Mouse (Mus musculus) liver, adult 2 months (tissue): ENCODE measurements around the gene Gm20388. TPM values are rescaled to one million over a fixed set of nuclear protein-coding genes. Genes with fewer than 3 reads are reported as not detected.
A peak's percentile ranks its signal among the peaks of the same experiment; 100 is the strongest.

Experiments
- DNase-seq: peaks from one replicate; pipeline ENCODE4 v3.0.0-alpha.2; 2011; ENCODE audit warnings: low read depth, low spot score; ENCODE audit errors: extremely low read depth
- H3K27ac ChIP-seq: fragments of 200-500 bp; replicated peaks from 2 replicates; pipeline ENCODE4 v1.5.1; 2012; ENCODE audit warnings: low read depth, mild to moderate bottlenecking, control low read depth, inconsistent platforms, low read length; ENCODE audit not compliant: insufficient read depth
- H3K27me3 ChIP-seq: fragments of 200-500 bp; 2 replicates; pipeline ENCODE4 v1.6.1; 2012; ENCODE audit warnings: mild to moderate bottlenecking, moderate library complexity, low read length, inconsistent platforms; ENCODE audit not compliant: control insufficient read depth, insufficient read depth
- H3K36me3 ChIP-seq: fragments of 200-500 bp; 2 replicates; pipeline ENCODE4 v1.6.1; 2012; ENCODE audit warnings: low read length, inconsistent platforms; ENCODE audit not compliant: control insufficient read depth, insufficient read depth
- H3K4me1 ChIP-seq: fragments of 200-500 bp; 2 replicates; pipeline ENCODE4 v1.6.1; 2011; ENCODE audit warnings: low read length; ENCODE audit not compliant: control insufficient read depth, insufficient read depth
- H3K4me3 ChIP-seq: fragments of 200-500 bp; 2 replicates; pipeline ENCODE4 v1.5.1; 2011; ENCODE audit warnings: low read depth, mild to moderate bottlenecking, control low read depth, low read length, moderate library complexity; ENCODE audit not compliant: insufficient read depth
- H3K79me2 ChIP-seq: fragments of 200-500 bp; 2 replicates; pipeline ENCODE4 v1.6.1; 2012; ENCODE audit warnings: inconsistent platforms, mild to moderate bottlenecking, low read length, moderate library complexity; ENCODE audit not compliant: control insufficient read depth, insufficient read depth
- H3K9ac ChIP-seq: fragments of 200-500 bp; 2 replicates; pipeline ENCODE4 v1.6.1; 2012; ENCODE audit warnings: low read depth, mild to moderate bottlenecking, control low read depth, inconsistent platforms, low read length
- CTCF ChIP-seq: fragments of 200-500 bp; IDR thresholded peaks from 2 replicates; pipeline ENCODE4 v1.5.1; 2011; ENCODE audit warnings: low read depth, low read length, control low read depth
- POLR2A ChIP-seq: fragments of 200-500 bp; IDR thresholded peaks from 2 replicates; pipeline ENCODE4 v1.6.1; 2011; ENCODE audit warnings: low read length, control low read depth; ENCODE audit not compliant: insufficient read depth; ENCODE audit errors: extremely low read depth
- whole genome bisulfite sequencing: fragments of 180-500 bp; shearing (Covaris S2); methylation state at CpG from one replicate; pipeline ENCODE4 v1.1.7; 2018; 5-methylcytosine and 5-hydroxymethylcytosine counted together
- polyA plus RNA-seq: library from polyadenylated mRNA; depleted of rRNA; stranded (reverse); fragments of >200 nt; gene quantifications from 2 replicates; pipeline ENCODE4 v1.2.3, GENCODE M21; 2012
- total RNA-seq: library from RNA; depleted of rRNA; stranded (reverse); fragments of >200 nt; gene quantifications from 2 replicates; pipeline ENCODE4 v1.2.3, GENCODE M21; 2014

The Gm20388 gene
- total and polyA plus RNA-seq, 2 experiments: 6.4 to 19.9 TPM

GRCm38 (mm10) chr8:124316466-124317136 lies 4406.0 kb downstream of the Gm20388 start:
- H3K27ac ChIP-seq: no peak overlapping the region
- 27% methylated on average over 12 of the region's 12 CpGs for WGBS

GRCm38 (mm10) chr8:124317191-124317682 lies 4406.6 kb downstream of the Gm20388 start:
- Histone ChIP-seq H3K27ac (no peak overlapping the region), H3K79me2 (peaks cover 7% of the 10 kb centered on the region; the same call in 1 of the 2 replicates), H3K9ac (no peak overlapping the region), H3K27me3 (no peaks in the 10 kb centered on the region), H3K36me3 (no peaks in the 10 kb centered on the region), H3K4me1 (peaks cover 9% of the 10 kb centered on the region), H3K4me3 (no peak overlapping the region)
- TF ChIP-seq CTCF (no peak), POLR2A (no peak)
- WGBS: 46% methylated on average over 8 of the region's 8 CpGs
- no peak for DNase-seq

More at GRCm38 (mm10) chr8:124316466-124317136, 4406.0 kb downstream of the Gm20388 start:
- TF ChIP-seq POLR2A (no peak), CTCF (no peak)
- peak; percentile 71 for DNase-seq
- Histone ChIP-seq H3K4me1 (peaks cover 11% of the 10 kb centered on the region), H3K36me3 (no peaks in the 10 kb centered on the region), H3K27me3 (no peaks in the 10 kb centered on the region), H3K79me2 (peaks cover 14% of the 10 kb centered on the region; the same call in 1 of the 2 replicates), H3K9ac (no peak overlapping the region), H3K4me3 (no peak overlapping the region)

GRCm38 (mm10) chr8:124317821-124318220 lies 4407.2 kb downstream of the Gm20388 start:
- Histone ChIP-seq H3K4me3 (no peak overlapping the region), H3K4me1 (peaks cover 9% of the 10 kb centered on the region), H3K36me3 (no peaks in the 10 kb centered on the region), H3K27ac (no peak overlapping the region), H3K9ac (no peak overlapping the region), H3K79me2 (peaks cover 6% of the 10 kb centered on the region; the same call in 1 of the 2 replicates), H3K27me3 (no peaks in the 10 kb centered on the region)
- WGBS: 97% methylated on average over 6 of the region's 6 CpGs
- TF ChIP-seq POLR2A (no peak), CTCF (no peak)
- no peak for DNase-seq

- H3K4me1 ChIP-seq: peaks cover 3% of the 10 kb centered on the region
- no peaks in the 10 kb centered on the region for H3K27me3 ChIP-seq
- TF ChIP-seq POLR2A (no peak), CTCF (no peak)
- no peaks in the 10 kb centered on the region for H3K36me3 ChIP-seq
- H3K4me3 ChIP-seq: no peak overlapping the region
- no peak for DNase-seq
- no peak overlapping the region for H3K9ac ChIP-seq
- 82% methylated on average over 11 of the region's 11 CpGs for WGBS
- H3K79me2 ChIP-seq: peaks cover 6% of the 10 kb centered on the region; the same call in 1 of the 2 replicates
- no peak overlapping the region for H3K27ac ChIP-seq
Measured at GRCm38 (mm10) chr8:124318612-124319315, 4408.1 kb downstream of the Gm20388 start.

GRCm38 (mm10) chr8:124319316-124319652 lies 4408.6 kb downstream of the Gm20388 start:
- Histone ChIP-seq H3K36me3 (no peaks in the 10 kb centered on the region), H3K4me3 (no peak overlapping the region), H3K4me1 (peaks cover 3% of the 10 kb centered on the region), H3K27me3 (no peaks in the 10 kb centered on the region), H3K79me2 (peaks cover 6% of the 10 kb centered on the region; the same call in 1 of the 2 replicates), H3K27ac (no peak overlapping the region), H3K9ac (no peak overlapping the region)
- 91% methylated on average over 4 of the region's 4 CpGs for WGBS
- TF ChIP-seq POLR2A: no peak
- TF ChIP-seq CTCF: no peak
- DNase-seq: no peak
